Mouse (Mus musculus) myocyte (in vitro differentiated cells): ENCODE measurements around the gene Kif2a. TPM values are rescaled to one million over a fixed set of nuclear protein-coding genes. Genes with fewer than 3 reads are reported as not detected.
"Not testable (repeated sequence)": the region's sequence is repeated elsewhere in the genome, so short reads cannot be mapped to it uniquely, and the experiment has no call there.

Source experiments
- H3K27me3 ChIP-seq: one replicate; pipeline ENCODE4 v1.6.1; 2011; ENCODE audit not compliant: control insufficient read depth, insufficient read depth, insufficient read length
- H3K36me3 ChIP-seq: one replicate; pipeline ENCODE4 v1.6.1; 2011; ENCODE audit not compliant: control insufficient read depth, insufficient read depth
- H3K4me2 ChIP-seq: one replicate; pipeline ENCODE4 v1.6.1; 2011; ENCODE audit warnings: low read depth, control low read depth
- H3K4me3 ChIP-seq: one replicate; pipeline ENCODE4 v1.5.1; 2011; ENCODE audit warnings: mild to moderate bottlenecking, control low read depth, moderate library complexity
- H3K79me2 ChIP-seq: one replicate; pipeline ENCODE4 v1.6.1; 2011; ENCODE audit not compliant: control insufficient read depth, insufficient read depth
- H3ac ChIP-seq: one replicate; pipeline ENCODE4 v1.6.1; 2011; ENCODE audit not compliant: control insufficient read depth, insufficient read length
- CEBPB ChIP-seq: IDR thresholded peaks from 2 replicates; pipeline ENCODE4 v1.6.1; 2011; ENCODE audit warnings: mild to moderate bottlenecking, moderate library complexity; ENCODE audit not compliant: poor library complexity, insufficient read depth, severe bottlenecking
- E2F4 ChIP-seq: IDR thresholded peaks from one replicate; pipeline ENCODE4 v1.6.1; 2011; ENCODE audit warnings: mild to moderate bottlenecking, control low read depth, moderate library complexity; ENCODE audit not compliant: insufficient read depth
- MAX ChIP-seq: IDR thresholded peaks from one replicate; pipeline ENCODE4 v1.6.1; 2011; ENCODE audit warnings: low read depth, mild to moderate bottlenecking, control low read depth
- MYOD1 ChIP-seq, 3 experiments: IDR thresholded peaks; one replicate each; pipeline ENCODE4 v1.6.1; 2011; ENCODE audit warnings: control low read depth in 2 of 3, low read depth in 2 of 3, mild to moderate bottlenecking in 2 of 3, moderate library complexity in 1 of 3; ENCODE audit not compliant: insufficient read length in 2 of 3, control insufficient read depth in 1 of 3
- MYOG ChIP-seq, 3 experiments: IDR thresholded peaks; one replicate each; pipeline ENCODE4 v1.6.1; 2011; ENCODE audit warnings: control low read depth in 2 of 3, low read depth in 2 of 3, mild to moderate bottlenecking in 2 of 3; ENCODE audit not compliant: insufficient read length in 2 of 3, control insufficient read depth in 1 of 3, insufficient read depth in 1 of 3
- POLR2A ChIP-seq: IDR thresholded peaks from one replicate; pipeline ENCODE4 v1.6.1; 2011; ENCODE audit warnings: low read depth, mild to moderate bottlenecking, control low read depth, moderate library complexity; ENCODE audit not compliant: insufficient read length
- POLR2AphosphoS2 ChIP-seq: IDR thresholded peaks from one replicate; pipeline ENCODE4 v1.6.1; 2011; ENCODE audit warnings: low read depth, control low read depth; ENCODE audit not compliant: insufficient read length
- REST ChIP-seq: IDR thresholded peaks from one replicate; pipeline ENCODE4 v1.6.1; 2011; ENCODE audit warnings: mild to moderate bottlenecking, control low read depth, moderate library complexity; ENCODE audit not compliant: insufficient read depth, insufficient read length
- SRF ChIP-seq: IDR thresholded peaks from one replicate; pipeline ENCODE4 v1.6.1; 2011; ENCODE audit warnings: low read depth; ENCODE audit not compliant: control insufficient read depth, insufficient read length
- TCF12 ChIP-seq: IDR thresholded peaks from one replicate; pipeline ENCODE4 v1.6.1; 2011; ENCODE audit warnings: mild to moderate bottlenecking, control low read depth; ENCODE audit not compliant: poor library complexity, insufficient read depth, severe bottlenecking
- TCF3 ChIP-seq: IDR thresholded peaks from one replicate; pipeline ENCODE4 v1.6.1; 2011; ENCODE audit warnings: low read depth, control low read depth; ENCODE audit not compliant: insufficient read length
- USF1 ChIP-seq: IDR thresholded peaks from one replicate; pipeline ENCODE4 v1.6.1; 2011; ENCODE audit warnings: low read depth, mild to moderate bottlenecking, control low read depth, moderate library complexity
- polyA plus RNA-seq: library from polyadenylated mRNA; unstranded; fragments of >200 nt; fragmentation: generic; extraction: Trizol; gene quantifications from one replicate; pipeline ENCODE4 v1.2.1, GENCODE M21; 2012; ENCODE audit warnings: missing spikeins

The Kif2a gene
- polyA plus RNA-seq, 1 experiment: 14.9 TPM

DNA sequence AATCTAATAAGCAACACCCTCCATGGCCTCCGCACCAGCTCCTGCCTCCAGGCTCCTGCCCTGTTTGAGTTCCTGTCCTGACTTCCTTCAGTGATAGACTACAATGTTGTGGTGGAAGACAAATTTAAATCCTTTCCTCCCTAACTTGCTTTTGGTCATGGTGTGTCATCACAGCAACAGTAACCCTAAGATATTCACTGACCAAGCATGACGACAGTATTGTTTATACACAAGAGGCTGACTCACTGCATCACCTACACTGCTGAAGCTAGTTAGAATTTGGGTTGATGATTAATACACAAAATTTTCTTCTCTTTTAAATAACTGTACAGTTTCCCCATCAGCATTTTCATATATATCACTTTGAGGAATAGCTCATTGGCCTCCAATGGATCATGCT, 18.7 kb downstream of the Kif2a start:
- no peak overlapping the region for H3K4me3 ChIP-seq
- no peaks in the 10 kb centered on the region for H3K27me3 ChIP-seq
- peaks cover 98% of the 10 kb centered on the region for H3K79me2 ChIP-seq
- H3K4me2 ChIP-seq: no peak overlapping the region
- TF ChIP-seq POLR2A: no peak
- TF ChIP-seq CEBPB: no peak
- TF ChIP-seq REST: no peak
- no peak for TF ChIP-seq USF1
- TF ChIP-seq SRF: no peak
- no peak for TF ChIP-seq MAX
- no peak for TF ChIP-seq TCF3
- TF ChIP-seq E2F4: no peak
- no peak for TF ChIP-seq TCF12
- no peak for TF ChIP-seq MYOD1 (IDR thresholded peaks at IDR 0.05; ENCODE audit: control insufficient read depth in 1 of 3, insufficient read length in 2 of 3, low read depth in 2 of 3)
- TF ChIP-seq POLR2AphosphoS2: no peak
- TF ChIP-seq MYOG (IDR thresholded peaks at IDR 0.05; ENCODE audit: control insufficient read depth in 1 of 3, insufficient read depth in 1 of 3, insufficient read length in 2 of 3, low read depth in 2 of 3): no peak
- no peaks in the 10 kb centered on the region for H3K36me3 ChIP-seq
- H3ac ChIP-seq: no peak overlapping the region

DNA sequence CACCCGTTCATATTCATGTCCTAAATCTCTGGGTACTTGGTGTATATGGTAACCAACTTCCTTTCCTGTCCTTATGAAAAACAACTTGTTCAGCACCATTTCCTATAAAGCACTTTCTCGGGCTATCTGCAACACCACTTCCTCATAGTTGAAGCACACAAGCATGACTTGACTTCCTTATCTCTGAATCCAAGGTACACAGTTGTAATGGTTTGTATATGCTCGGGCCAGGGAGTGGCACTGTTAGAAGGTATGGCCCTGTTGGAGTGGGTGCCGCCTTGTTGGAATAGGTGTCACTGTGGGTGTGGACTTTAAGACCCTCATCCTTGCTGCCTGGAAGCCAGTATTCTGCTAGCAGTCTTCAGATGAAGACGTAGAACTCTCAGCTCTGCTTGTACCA, 23.3 kb downstream of the Kif2a start:
- no peak for TF ChIP-seq POLR2AphosphoS2
- no peak for TF ChIP-seq CEBPB
- no peak for TF ChIP-seq POLR2A
- no peak for TF ChIP-seq REST
- no peak for TF ChIP-seq TCF12
- no peak for TF ChIP-seq E2F4
- TF ChIP-seq SRF: no peak
- TF ChIP-seq TCF3: no peak
- TF ChIP-seq MYOG (IDR thresholded peaks at IDR 0.05; ENCODE audit: control insufficient read depth in 1 of 3, insufficient read depth in 1 of 3, insufficient read length in 2 of 3, low read depth in 2 of 3): no peak
- no peak for TF ChIP-seq MYOD1 (IDR thresholded peaks at IDR 0.05; ENCODE audit: control insufficient read depth in 1 of 3, insufficient read length in 2 of 3, low read depth in 2 of 3)
- TF ChIP-seq MAX: no peak
- TF ChIP-seq USF1: no peak
- peaks cover 2% of the 10 kb centered on the region for H3K36me3 ChIP-seq
- H3K79me2 ChIP-seq: peaks cover 99% of the 10 kb centered on the region
- no peak overlapping the region for H3ac ChIP-seq
- no peak overlapping the region for H3K4me2 ChIP-seq
- H3K4me3 ChIP-seq: no peak overlapping the region
- H3K27me3 ChIP-seq: no peaks in the 10 kb centered on the region

DNA sequence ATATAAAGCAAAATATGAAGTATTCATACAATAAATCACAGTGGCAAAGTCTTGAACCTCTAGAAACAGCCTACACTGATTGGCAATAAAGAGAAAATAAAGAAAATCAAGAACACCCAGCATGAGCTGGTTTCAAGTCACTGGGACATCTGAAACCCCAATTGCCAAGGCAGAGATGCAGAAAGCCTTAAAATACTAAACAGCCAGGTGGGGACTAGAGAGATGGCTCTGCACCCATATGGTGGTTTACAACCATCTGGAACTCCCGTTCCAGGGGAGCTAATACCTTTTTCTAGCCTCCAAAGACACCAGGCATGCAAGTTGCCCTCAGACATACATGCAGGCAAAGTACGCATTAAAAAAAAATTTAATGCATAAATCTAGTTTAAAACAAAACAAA, 23.9 kb downstream of the Kif2a start:
- TF ChIP-seq TCF3: no peak
- no peak for TF ChIP-seq MYOG (IDR thresholded peaks at IDR 0.05; ENCODE audit: control insufficient read depth in 1 of 3, insufficient read depth in 1 of 3, insufficient read length in 2 of 3, low read depth in 2 of 3)
- TF ChIP-seq POLR2A: no peak
- TF ChIP-seq TCF12: no peak
- no peak for TF ChIP-seq REST
- TF ChIP-seq POLR2AphosphoS2: no peak
- no peak for TF ChIP-seq CEBPB
- no peak for TF ChIP-seq E2F4
- Histone ChIP-seq H3K4me2 (no peak overlapping the region), H3K4me3 (no peak overlapping the region), H3ac (no peak overlapping the region), H3K27me3 (no peaks in the 10 kb centered on the region), H3K79me2 (peaks cover 99% of the 10 kb centered on the region), H3K36me3 (peaks cover 8% of the 10 kb centered on the region)

DNA sequence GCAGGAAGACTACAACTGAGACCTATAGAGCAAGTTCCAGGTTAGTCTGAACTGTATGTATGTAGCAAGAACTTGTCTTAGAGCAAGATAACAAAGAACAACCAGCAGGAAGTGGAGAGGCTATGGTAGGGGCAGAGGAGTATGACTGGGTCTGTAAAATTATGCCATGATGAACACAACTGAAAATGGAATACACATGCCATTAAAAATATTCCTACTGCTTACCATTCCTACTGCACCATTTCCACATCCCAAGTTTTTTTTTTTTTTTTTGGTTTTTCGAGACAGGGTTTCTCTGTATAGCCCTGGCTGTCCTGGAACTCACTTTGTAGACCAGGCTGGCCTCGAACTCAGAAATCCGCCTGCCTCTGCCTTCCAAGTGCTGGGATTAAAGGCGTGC, 24.4 kb downstream of the Kif2a start:
- not testable (repeated sequence) for H3K4me2 ChIP-seq, H3K27me3 ChIP-seq
- H3K79me2 ChIP-seq: peaks cover 94% of the 10 kb centered on the region

DNA sequence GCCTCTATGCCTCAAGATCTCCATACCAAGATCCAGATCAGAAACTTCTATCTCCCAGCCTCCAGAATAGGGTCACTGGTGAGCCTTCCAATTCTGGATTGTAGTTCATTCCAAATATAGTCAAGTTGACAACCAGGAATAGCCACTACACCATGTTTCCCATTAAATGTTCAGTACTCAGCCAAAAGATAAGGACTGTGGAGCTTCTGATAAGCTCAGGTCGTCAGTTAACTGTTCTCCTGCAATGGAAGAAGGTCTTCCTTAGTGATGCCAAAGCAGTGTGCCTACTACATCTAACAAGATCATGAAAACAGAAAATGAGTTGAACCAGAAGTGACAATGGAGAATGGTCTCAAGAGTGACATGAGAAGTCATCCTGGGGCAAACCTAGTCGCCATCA, 25.0 kb downstream of the Kif2a start:
- no peak overlapping the region for H3K4me3 ChIP-seq
- no peaks in the 10 kb centered on the region for H3K27me3 ChIP-seq
- H3ac ChIP-seq: no peak overlapping the region
- peaks cover 12% of the 10 kb centered on the region for H3K36me3 ChIP-seq
- H3K4me2 ChIP-seq: no peak overlapping the region
- H3K79me2 ChIP-seq: peaks cover 87% of the 10 kb centered on the region
- no peak for TF ChIP-seq MAX
- TF ChIP-seq CEBPB: no peak
- no peak for TF ChIP-seq TCF3
- TF ChIP-seq SRF: no peak
- no peak for TF ChIP-seq USF1
- no peak for TF ChIP-seq POLR2AphosphoS2
- no peak for TF ChIP-seq MYOG (IDR thresholded peaks at IDR 0.05; ENCODE audit: control insufficient read depth in 1 of 3, insufficient read depth in 1 of 3, insufficient read length in 2 of 3, low read depth in 2 of 3)
- TF ChIP-seq TCF12: no peak
- TF ChIP-seq E2F4: no peak
- no peak for TF ChIP-seq MYOD1 (IDR thresholded peaks at IDR 0.05; ENCODE audit: control insufficient read depth in 1 of 3, insufficient read length in 2 of 3, low read depth in 2 of 3)
- TF ChIP-seq POLR2A: no peak
- no peak for TF ChIP-seq REST

More for the DNA sequence above, 24.4 kb downstream of the Kif2a start:
- H3K4me3 ChIP-seq, H3K36me3 ChIP-seq, H3ac ChIP-seq: not testable (repeated sequence)
